Mouse (Mus musculus): ENCODE results near the gene Megf11. TPM values are rescaled to one million over a fixed set of nuclear protein-coding genes. Genes with fewer than 3 reads are reported as not detected.
A peak's percentile ranks its signal among the peaks of the same experiment; 100 is the strongest.

The Megf11 gene
- total RNA-seq, 4 experiments from 2014 or later, result 0.29 to 2.1 (median 1.2) TPM

GRCm38 (mm10) chr9:64393914-64394596 is 8.6 kb downstream of the Megf11 start:
- DNase-seq, result peak; percentile 62

- DNase-seq, result no peak
Observed at GRCm38 (mm10) chr9:64395238-64395920, 10.0 kb downstream of the Megf11 start.

- DNase-seq, result no peak
Observed at GRCm38 (mm10) chr9:64397108-64397507, 11.7 kb downstream of the Megf11 start.

GRCm38 (mm10) chr9:64399121-64399520 is 13.7 kb downstream of the Megf11 start:
- no peak for DNase-seq

GRCm38 (mm10) chr9:64402141-64402540 is 16.7 kb downstream of the Megf11 start:
- no peak for DNase-seq

- DNase-seq, result no peak
Observed at GRCm38 (mm10) chr9:64406841-64407240, 21.4 kb downstream of the Megf11 start.

- no peak for DNase-seq
Observed at GRCm38 (mm10) chr9:64407390-64407970, 22.1 kb downstream of the Megf11 start.

- DNase-seq, result no peak
Observed at GRCm38 (mm10) chr9:64408821-64409220, 23.4 kb downstream of the Megf11 start.

GRCm38 (mm10) chr9:64420471-64420870 is 35.0 kb downstream of the Megf11 start:
- DNase-seq, result no peak

GRCm38 (mm10) chr9:64421986-64422616 is 36.7 kb downstream of the Megf11 start:
- no peak for DNase-seq

- DNase-seq, result no peak
Observed at GRCm38 (mm10) chr9:64423912-64424311, 38.5 kb downstream of the Megf11 start.

- no peak for DNase-seq
Observed at GRCm38 (mm10) chr9:64436121-64436520, 50.7 kb downstream of the Megf11 start.

- DNase-seq, result no peak
Observed at GRCm38 (mm10) chr9:64440101-64440500, 54.7 kb downstream of the Megf11 start.

- no peak for DNase-seq
Observed at GRCm38 (mm10) chr9:64445981-64446380, 60.6 kb downstream of the Megf11 start.

- no peak for DNase-seq
Observed at GRCm38 (mm10) chr9:64447070-64447469, 61.6 kb downstream of the Megf11 start.

- DNase-seq, result no peak
Observed at GRCm38 (mm10) chr9:64447522-64447921, 62.1 kb downstream of the Megf11 start.

GRCm38 (mm10) chr9:64452769-64453168 is 67.3 kb downstream of the Megf11 start:
- no peak for DNase-seq

- no peak for DNase-seq
Observed at GRCm38 (mm10) chr9:64454196-64454595, 68.8 kb downstream of the Megf11 start.

- DNase-seq, result no peak
Observed at GRCm38 (mm10) chr9:64455910-64456309, 70.5 kb downstream of the Megf11 start.

- DNase-seq, result no peak
Observed at GRCm38 (mm10) chr9:64457596-64457995, 72.2 kb downstream of the Megf11 start.

GRCm38 (mm10) chr9:64461568-64462308 is 76.3 kb downstream of the Megf11 start:
- no peak for DNase-seq

GRCm38 (mm10) chr9:64462870-64463269 is 77.4 kb downstream of the Megf11 start:
- no peak for DNase-seq

- no peak for DNase-seq
Observed at GRCm38 (mm10) chr9:64466090-64466489, 80.7 kb downstream of the Megf11 start.
